Mouse (Mus musculus): ENCODE results near the gene Cela3b. TPM values are rescaled to one million over a fixed set of nuclear protein-coding genes. Genes with fewer than 3 reads are reported as not detected.
"Not testable (repeated sequence)": the region's sequence is repeated elsewhere in the genome, so short reads cannot be mapped to it uniquely, and the experiment has no call there.

Gene Cela3b
- polyA plus RNA-seq, 1 experiment from 2014 or later, result not detected

DNA sequence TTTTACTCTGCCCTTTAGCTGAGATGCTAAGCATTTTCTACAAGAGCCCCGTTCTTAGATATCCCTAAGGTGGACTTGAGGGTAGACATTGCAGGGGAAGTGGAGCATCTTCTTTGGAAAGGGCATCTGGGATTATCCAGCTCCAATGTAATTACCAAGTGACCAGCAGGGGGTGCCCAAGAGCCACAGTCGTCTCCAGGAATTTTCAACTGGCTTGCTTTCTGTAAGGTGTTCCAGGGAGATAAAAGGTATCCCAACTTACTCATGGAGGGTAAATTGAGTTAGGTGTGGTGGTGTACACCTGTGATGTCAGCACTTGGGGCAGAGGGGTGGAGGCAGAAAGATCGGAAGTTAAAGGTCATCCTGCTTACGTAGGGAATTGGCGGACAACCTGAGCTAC, 13.3 kb upstream of the Cela3b start:
- peak; percentile 98 for DNase-seq (ENCODE audit: low spot score, missing footprints)
- WGBS, result 27% methylated on average over 5 of the region's 5 CpGs
- no peaks in the 10 kb centered on the region for H3K27me3 ChIP-seq (ENCODE audit: control insufficient read depth, insufficient read depth, low read length)
- H3K36me3 ChIP-seq (ENCODE audit: control insufficient read depth, insufficient read depth, low read length), result no peaks in the 10 kb centered on the region
- H3K9me3 ChIP-seq (ENCODE audit: control insufficient read depth, low read length), result no peaks in the 10 kb centered on the region
- H3K4me3 ChIP-seq (ENCODE audit: low read depth, low read length), result no peak overlapping the region
- H3K4me1 ChIP-seq (ENCODE audit: control insufficient read depth, insufficient read depth, low read length), result no peaks in the 10 kb centered on the region
- H3K4me2 ChIP-seq, result no peak overlapping the region
- no peak overlapping the region for H3K27ac ChIP-seq (ENCODE audit: low read depth, low read length)
- no peak overlapping the region for H3K9ac ChIP-seq (ENCODE audit: low read length)
- ATAC-seq (ENCODE audit: low FRiP score), result no peak

GRCm38 (mm10) chr4:137441332-137441731, 11.0 kb upstream of the Cela3b start:
- H3K4me3 ChIP-seq (ENCODE audit: low read depth, low read length), result no peak overlapping the region
- H3K36me3 ChIP-seq (ENCODE audit: control insufficient read depth, insufficient read depth, low read length), result no peaks in the 10 kb centered on the region
- ATAC-seq (ENCODE audit: low FRiP score) (no peak), DNase-seq (ENCODE audit: low spot score, missing footprints) (no peak)
- H3K4me2 ChIP-seq, result no peak overlapping the region
- H3K27me3 ChIP-seq (ENCODE audit: control insufficient read depth, insufficient read depth, low read length), result no peaks in the 10 kb centered on the region
- WGBS, result 87% methylated on average over 4 of the region's 4 CpGs
- no peak overlapping the region for H3K27ac ChIP-seq (ENCODE audit: low read depth, low read length)
- no peaks in the 10 kb centered on the region for H3K4me1 ChIP-seq (ENCODE audit: control insufficient read depth, insufficient read depth, low read length)
- no peak overlapping the region for H3K9ac ChIP-seq (ENCODE audit: low read length)
- H3K9me3 ChIP-seq (ENCODE audit: control insufficient read depth, low read length), result no peaks in the 10 kb centered on the region

- Histone ChIP-seq H3K36me3 (ENCODE audit: control insufficient read depth, insufficient read depth, low read length) (no peaks in the 10 kb centered on the region), H3K9ac (ENCODE audit: low read length) (no peak overlapping the region), H3K27ac (ENCODE audit: low read depth, low read length) (no peak overlapping the region), H3K9me3 (ENCODE audit: control insufficient read depth, low read length) (no peaks in the 10 kb centered on the region), H3K4me1 (ENCODE audit: control insufficient read depth, insufficient read depth, low read length) (no peaks in the 10 kb centered on the region), H3K27me3 (ENCODE audit: control insufficient read depth, insufficient read depth, low read length) (no peaks in the 10 kb centered on the region), H3K4me3 (ENCODE audit: low read depth, low read length) (no peak overlapping the region), H3K4me2 (no peak overlapping the region)
- ATAC-seq (ENCODE audit: low FRiP score) (no peak), DNase-seq (ENCODE audit: low spot score, missing footprints) (no peak)
- WGBS, result 89% methylated on average over 8 of the region's 8 CpGs
Observed at GRCm38 (mm10) chr4:137438842-137439241, 8.5 kb upstream of the Cela3b start.

- H3K9ac ChIP-seq (ENCODE audit: low read length), result no peak overlapping the region
- no peaks in the 10 kb centered on the region for H3K4me1 ChIP-seq (ENCODE audit: control insufficient read depth, insufficient read depth, low read length)
- H3K27me3 ChIP-seq (ENCODE audit: control insufficient read depth, insufficient read depth, low read length), result no peaks in the 10 kb centered on the region
- H3K9me3 ChIP-seq (ENCODE audit: control insufficient read depth, low read length), result no peaks in the 10 kb centered on the region
- H3K27ac ChIP-seq (ENCODE audit: low read depth, low read length), result no peak overlapping the region
- no peak overlapping the region for H3K4me3 ChIP-seq (ENCODE audit: low read depth, low read length)
- H3K36me3 ChIP-seq (ENCODE audit: control insufficient read depth, insufficient read depth, low read length), result no peaks in the 10 kb centered on the region
- ATAC-seq (ENCODE audit: low FRiP score), result no peak
- no peak overlapping the region for H3K4me2 ChIP-seq
- no peak for DNase-seq (ENCODE audit: low spot score, missing footprints)
- 90% methylated on average over 8 of the region's 8 CpGs for WGBS
Observed at GRCm38 (mm10) chr4:137436979-137437669, 6.8 kb upstream of the Cela3b start.

DNA sequence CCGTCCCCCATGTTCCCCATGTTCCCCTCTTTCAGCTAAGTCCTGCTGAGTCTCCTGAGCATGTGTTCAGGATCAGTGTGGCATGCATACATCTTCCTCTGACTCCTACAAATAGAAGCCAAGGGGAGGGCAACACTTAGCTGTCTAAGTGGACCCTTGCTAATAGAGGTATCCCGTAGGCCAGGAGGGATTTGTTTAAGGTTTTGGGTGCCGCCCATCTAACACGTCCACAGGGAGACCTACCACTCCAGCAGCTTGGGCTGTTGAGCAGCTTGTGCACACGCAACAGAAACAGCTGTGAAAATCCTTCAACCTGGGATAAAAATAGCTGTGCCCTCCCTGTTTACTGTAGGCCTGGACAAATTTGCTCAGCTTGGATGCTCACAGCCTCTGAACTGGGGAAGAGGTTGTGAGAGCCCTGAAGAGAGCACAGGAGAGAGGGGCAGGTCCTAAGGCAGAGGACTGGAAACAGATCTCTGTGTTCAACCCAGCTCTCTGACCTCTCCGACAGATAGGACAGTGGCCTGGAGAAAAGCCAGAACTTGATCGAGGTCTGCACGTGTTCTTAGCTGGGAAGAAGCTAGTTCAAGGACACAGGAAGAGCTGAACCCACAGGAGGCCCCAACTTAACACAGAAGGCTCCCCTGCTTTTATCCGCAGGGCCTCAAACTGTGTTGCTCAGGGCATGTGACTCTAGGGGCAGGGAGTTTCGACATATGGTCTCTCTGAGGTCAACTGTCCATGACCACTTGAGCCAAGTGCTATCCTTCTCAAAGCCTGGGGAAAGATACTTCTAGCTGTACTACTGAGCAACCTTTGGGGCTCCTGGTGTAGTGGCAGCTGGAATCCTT, 2.6 kb upstream of the Cela3b start:
- not testable (repeated sequence) for H3K4me3 ChIP-seq (ENCODE audit: low read depth, low read length); DNase-seq (ENCODE audit: low spot score, missing footprints); ATAC-seq (ENCODE audit: low FRiP score)

GRCm38 (mm10) chr4:137417712-137418564, 12.4 kb downstream of the Cela3b start:
- 84% methylated on average over 11 of the region's 11 CpGs for WGBS
- Histone ChIP-seq H3K9ac (ENCODE audit: low read length) (no peak overlapping the region), H3K4me1 (ENCODE audit: control insufficient read depth, insufficient read depth, low read length) (no peaks in the 10 kb centered on the region), H3K9me3 (ENCODE audit: control insufficient read depth, low read length) (no peaks in the 10 kb centered on the region), H3K27ac (ENCODE audit: low read depth, low read length) (no peak overlapping the region), H3K4me2 (no peak overlapping the region), H3K36me3 (ENCODE audit: control insufficient read depth, insufficient read depth, low read length) (no peaks in the 10 kb centered on the region), H3K27me3 (ENCODE audit: control insufficient read depth, insufficient read depth, low read length) (no peaks in the 10 kb centered on the region), H3K4me3 (ENCODE audit: low read depth, low read length) (no peak overlapping the region)
- ATAC-seq (ENCODE audit: low FRiP score) (no peak), DNase-seq (ENCODE audit: low spot score, missing footprints) (no peak)

More for the DNA sequence above, 2.6 kb upstream of the Cela3b start:
- not testable (repeated sequence) for H3K9ac ChIP-seq (ENCODE audit: low read length); H3K27ac ChIP-seq (ENCODE audit: low read depth, low read length); H3K4me2 ChIP-seq; H3K36me3 ChIP-seq (ENCODE audit: control insufficient read depth, insufficient read depth, low read length); H3K27me3 ChIP-seq (ENCODE audit: control insufficient read depth, insufficient read depth, low read length); H3K9me3 ChIP-seq (ENCODE audit: control insufficient read depth, low read length); H3K4me1 ChIP-seq (ENCODE audit: control insufficient read depth, insufficient read depth, low read length)
- WGBS, result 81% methylated on average over 10 of the region's 10 CpGs

GRCm38 (mm10) chr4:137414936-137415335, 15.4 kb downstream of the Cela3b start:
- H3K4me2 ChIP-seq, result no peak overlapping the region
- 70% methylated on average over 1 of the region's 1 CpGs for WGBS
- H3K9ac ChIP-seq (ENCODE audit: low read length), result no peak overlapping the region
- H3K4me1 ChIP-seq (ENCODE audit: control insufficient read depth, insufficient read depth, low read length), result no peaks in the 10 kb centered on the region
- H3K4me3 ChIP-seq (ENCODE audit: low read depth, low read length), result no peak overlapping the region
- no peaks in the 10 kb centered on the region for H3K36me3 ChIP-seq (ENCODE audit: control insufficient read depth, insufficient read depth, low read length)
- H3K27ac ChIP-seq (ENCODE audit: low read depth, low read length), result no peak overlapping the region
- no peak for DNase-seq (ENCODE audit: low spot score, missing footprints)
- no peaks in the 10 kb centered on the region for H3K9me3 ChIP-seq (ENCODE audit: control insufficient read depth, low read length)
- H3K27me3 ChIP-seq (ENCODE audit: control insufficient read depth, insufficient read depth, low read length), result no peaks in the 10 kb centered on the region
- ATAC-seq (ENCODE audit: low FRiP score), result no peak

- H3K4me2 ChIP-seq; DNase-seq (ENCODE audit: low spot score, missing footprints); H3K27me3 ChIP-seq (ENCODE audit: control insufficient read depth, insufficient read depth, low read length); H3K9me3 ChIP-seq (ENCODE audit: control insufficient read depth, low read length); H3K4me3 ChIP-seq (ENCODE audit: low read depth, low read length); H3K36me3 ChIP-seq (ENCODE audit: control insufficient read depth, insufficient read depth, low read length); H3K9ac ChIP-seq (ENCODE audit: low read length); ATAC-seq (ENCODE audit: low FRiP score); H3K27ac ChIP-seq (ENCODE audit: low read depth, low read length); H3K4me1 ChIP-seq (ENCODE audit: control insufficient read depth, insufficient read depth, low read length): not testable (repeated sequence)
- WGBS, result 90% methylated on average over 7 of the region's 7 CpGs
Observed at GRCm38 (mm10) chr4:137412185-137412709, 18.1 kb downstream of the Cela3b start.

All from midbrain, embryonic 11.5 days (tissue).